In genomic region chr3:79089091-79089490, GRCm38 (mm10) we compare ENCODE assay signal across 20 mouse cellular contexts.
DNase-seq lines count a peak whose midpoint lies in the region; ATAC-seq and TF ChIP-seq lines count a peak whose summit lies in the region.
"Had no signal": no experiment of that assay in that cellular context is flagged by ENCODE, and none has a peak within 500 bp of the region (broad histone marks: within the 10 kb centered on the region; RNA-seq: fewer than 3 reads in every experiment).

No protein-coding gene starts in this region.

- no peaks in the 10 kb centered on the region for H3K9me3 ChIP-seq in liver, postnatal 0 days (ENCODE audit: low read length)
- no peaks in the 10 kb centered on the region for H3K9me3 ChIP-seq in liver, embryonic 11.5 days (ENCODE audit: control insufficient read depth, low read length)
- H3K9me3 ChIP-seq in intestine, postnatal 0 days (ENCODE audit: control insufficient read depth): no peaks in the 10 kb centered on the region
- H3K9me3 ChIP-seq: embryonic facial prominence, embryonic 12.5 days; forebrain, embryonic 13.5 days; hindbrain, embryonic 13.5 days; limb, embryonic 15.5 days; midbrain, embryonic 10.5 days had no signal

- ATAC-seq in liver, postnatal 0 days: 0 out of 2 replicates have a peak, but pooled peaks have one; percentile 35
- no peak for ATAC-seq in liver, embryonic 11.5 days (replicated peaks; ENCODE audit: low FRiP score)
- ATAC-seq in neutrophil, adult 5-6 weeks (ENCODE audit: extremely low read depth, insufficient number of reproducible peaks, low FRiP score, poor library complexity, severe bottlenecking): peak; percentile 72; the same call in 1 of the 2 replicates
- ATAC-seq in intestine, postnatal 0 days: no peak
- ATAC-seq: forebrain, embryonic 13.5 days; Patski had no signal

- H3K4me2 ChIP-seq in liver, postnatal 0 days (ENCODE audit: low read depth, low read length): no peak overlapping the region
- no peak overlapping the region for H3K4me2 ChIP-seq in liver, embryonic 11.5 days
- no peak overlapping the region for H3K4me2 ChIP-seq in intestine, postnatal 0 days (replicated peaks; ENCODE audit: low read depth)
- H3K4me2 ChIP-seq: embryonic facial prominence, embryonic 12.5 days; forebrain, embryonic 13.5 days; hindbrain, embryonic 13.5 days; limb, embryonic 15.5 days had no signal

- TF ChIP-seq EP300 in liver, postnatal 0 days (IDR thresholded peaks at IDR 0.05; ENCODE audit: low read depth): no peak

- H3K4me1 ChIP-seq in liver, postnatal 0 days (ENCODE audit: insufficient read depth): no peaks in the 10 kb centered on the region; the same call in 1 of the 2 replicates
- H3K4me1 ChIP-seq in liver, embryonic 11.5 days (replicated peaks; ENCODE audit: control insufficient read depth, insufficient read depth, low read length): no peaks in the 10 kb centered on the region
- H3K4me1 ChIP-seq in intestine, postnatal 0 days (replicated peaks; ENCODE audit: control insufficient read depth, insufficient read depth, low read length): no peaks in the 10 kb centered on the region
- H3K4me1 ChIP-seq: embryonic facial prominence, embryonic 12.5 days; forebrain, embryonic 13.5 days; hindbrain, embryonic 13.5 days; limb, embryonic 15.5 days; midbrain, embryonic 10.5 days had no signal

- H3K36me3 ChIP-seq in liver, postnatal 0 days (replicated peaks; ENCODE audit: insufficient read depth, low read length): peaks cover 48% of the 10 kb centered on the region
- H3K36me3 ChIP-seq in liver, embryonic 11.5 days (ENCODE audit: control insufficient read depth, insufficient read depth, low read length): peaks cover 6% of the 10 kb centered on the region; the same call in 1 of the 2 replicates
- peaks cover 52% of the 10 kb centered on the region for H3K36me3 ChIP-seq in intestine, postnatal 0 days (ENCODE audit: control insufficient read depth, insufficient read depth)

- H3K27me3 ChIP-seq in liver, postnatal 0 days (ENCODE audit: insufficient read depth, low read length): no peaks in the 10 kb centered on the region
- no peaks in the 10 kb centered on the region for H3K27me3 ChIP-seq in liver, embryonic 11.5 days (replicated peaks; ENCODE audit: control insufficient read depth, insufficient read depth, low read length)
- H3K27me3 ChIP-seq in intestine, postnatal 0 days (replicated peaks; ENCODE audit: control insufficient read depth, insufficient read depth, low read length): no peaks in the 10 kb centered on the region
- H3K27me3 ChIP-seq: embryonic facial prominence, embryonic 12.5 days; forebrain, embryonic 13.5 days; hindbrain, embryonic 13.5 days; limb, embryonic 15.5 days; Patski had no signal

- no peak overlapping the region for H3K27ac ChIP-seq in liver, postnatal 0 days (ENCODE audit: low read depth)
- H3K27ac ChIP-seq in liver, embryonic 11.5 days (ENCODE audit: low read depth, low read length): no peak overlapping the region
- H3K27ac ChIP-seq in intestine, postnatal 0 days (ENCODE audit: low read depth, low read length): no peak overlapping the region
- H3K27ac ChIP-seq: embryonic facial prominence, embryonic 12.5 days; forebrain, embryonic 13.5 days; hindbrain, embryonic 13.5 days; limb, embryonic 15.5 days; midbrain, embryonic 10.5 days had no signal

- no peak overlapping the region for H3K9ac ChIP-seq in liver, postnatal 0 days (replicated peaks)
- H3K9ac ChIP-seq in liver, embryonic 11.5 days (ENCODE audit: low read depth, low read length): no peak overlapping the region
- H3K9ac ChIP-seq in intestine, postnatal 0 days (ENCODE audit: low read depth, low read length): no peak overlapping the region
- H3K9ac ChIP-seq: embryonic facial prominence, embryonic 12.5 days; forebrain, embryonic 13.5 days; hindbrain, embryonic 13.5 days; limb, embryonic 15.5 days had no signal

- no peak for TF ChIP-seq CTCF in liver, postnatal 0 days (IDR thresholded peaks at IDR 0.05; ENCODE audit: low read depth)
- no peak for TF ChIP-seq CTCF in intestine, postnatal 0 days (IDR thresholded peaks at IDR 0.05; ENCODE audit: low read depth)

- 65% methylated on average over 7 of the region's 7 CpGs for WGBS in liver, postnatal 0 days (ENCODE audit: insufficient replicate concordance)
- 86% methylated on average over 7 of the region's 7 CpGs for WGBS in liver, embryonic 11.5 days
- WGBS in intestine, postnatal 0 days: 86% methylated on average over 7 of the region's 7 CpGs

- peak; percentile 21 for DNase-seq in liver, postnatal 0 days
- no peak for DNase-seq in liver, embryonic 11.5 days (ENCODE audit: low spot score)
- peak; percentile 35 to 42 for DNase-seq in B cell, adult 2 months
- DNase-seq in brain, adult 2 months (ENCODE audit: low read depth, low spot score): peak; percentile 42
- DNase-seq in kidney, adult 9 months: no peak
- DNase-seq: adrenal gland, adult 8-10 months; cerebellum, adult 9-11 months; gastrocnemius, postnatal 25 days; heart, postnatal 14 days; lung, adult 2 months; lung, postnatal 36 days had no signal

- no peak overlapping the region for H3K4me3 ChIP-seq in liver, postnatal 0 days (ENCODE audit: low read depth, low read length)
- H3K4me3 ChIP-seq in liver, embryonic 11.5 days (ENCODE audit: low read depth, low read length): no peak overlapping the region
- H3K4me3 ChIP-seq in intestine, postnatal 0 days (ENCODE audit: low read depth, low read length): no peak overlapping the region
- H3K4me3 ChIP-seq: embryonic facial prominence, embryonic 12.5 days; erythroblast, embryonic 14.5 days; forebrain, embryonic 13.5 days; hindbrain, embryonic 13.5 days; limb, embryonic 15.5 days; midbrain, embryonic 10.5 days had no signal

Comparison
In these comparisons a context has a peak if more than half of its experiments do, and no peak if none do; other contexts are left out.
1. ATAC-seq: peak in liver, postnatal 0 days (single experiment) and neutrophil, adult 5-6 weeks (single experiment); none in liver, embryonic 11.5 days (single experiment) and intestine, postnatal 0 days (single experiment).
2. DNase-seq: peak in liver, postnatal 0 days (single experiment), B cell, adult 2 months (2 of 2) and brain, adult 2 months (single experiment); none in liver, embryonic 11.5 days (single experiment) and kidney, adult 9 months (single experiment).